Mouse (Mus musculus) CH12.LX (cell line): ENCODE data around the gene Arhgap33. TPM values are rescaled to one million over a fixed set of nuclear protein-coding genes. Genes with fewer than 3 reads are reported as not detected.

Experiments used
- DNase-seq: peaks from one replicate; pipeline ENCODE4 v3.0.0-alpha.2; 2013; ENCODE audit errors: extremely low read depth
- H3K27ac ChIP-seq: 2 replicates; pipeline ENCODE4 v1.5.1; 2012; ENCODE audit warnings: low read depth, mild to moderate bottlenecking, control low read depth, moderate library complexity; ENCODE audit not compliant: insufficient read depth
- H3K27me3 ChIP-seq: replicated peaks from 2 replicates; pipeline ENCODE3; 2012; ENCODE audit warnings: inconsistent platforms
- H3K36me3 ChIP-seq, 2 experiments: replicated peaks in 1 of 2; 2 replicates each; pipeline versions ENCODE3 to v1.6.1; 2012; ENCODE audit warnings: inconsistent platforms in 1 of 2, low read length in 1 of 2, mild to moderate bottlenecking in 1 of 2, mixed read lengths in 1 of 2, moderate library complexity in 1 of 2; ENCODE audit not compliant: control insufficient read depth in 1 of 2, insufficient read depth in 1 of 2
- H3K4me1 ChIP-seq, 2 experiments: 2 replicates each; pipeline ENCODE4 v1.6.1; 2012; ENCODE audit warnings: inconsistent platforms in 1 of 2, moderate library complexity in 1 of 2; ENCODE audit not compliant: insufficient read depth in 2 of 2, control insufficient read depth in 1 of 2
- H3K4me2 ChIP-seq: 2 replicates; pipeline ENCODE4 v1.6.1; 2012; ENCODE audit warnings: low read depth, mild to moderate bottlenecking, control low read depth; ENCODE audit not compliant: poor library complexity, insufficient read depth, severe bottlenecking
- H3K4me3 ChIP-seq, 3 experiments: fragments of 150-350 bp in 1 of 3; sonication (generic) in 1 of 3; replicated peaks in 1 of 3; 2 replicates each; pipeline versions ENCODE3 to v1.5.1; 2011 to 2012; ENCODE audit warnings: low read depth in 2 of 3, low read length in 2 of 3, mild to moderate bottlenecking in 2 of 3, moderate library complexity in 2 of 3, control low read depth in 1 of 3, improper control_type of control experiment in 1 of 3, inconsistent platforms in 1 of 3, mixed read lengths in 1 of 3; ENCODE audit not compliant: poor library complexity in 1 of 3
- H3K79me2 ChIP-seq: replicated peaks from 2 replicates; pipeline ENCODE4 v1.6.1; 2012; ENCODE audit warnings: mild to moderate bottlenecking, moderate library complexity; ENCODE audit not compliant: control insufficient read depth, poor library complexity, insufficient read depth, severe bottlenecking; ENCODE audit errors: extremely low read depth
- H3K9ac ChIP-seq: 2 replicates; pipeline ENCODE4 v1.6.1; 2012; ENCODE audit warnings: low read depth, mild to moderate bottlenecking, control low read depth, moderate library complexity; ENCODE audit not compliant: insufficient read depth
- H3K9me3 ChIP-seq: replicated peaks from 2 replicates; pipeline ENCODE3; 2012; ENCODE audit warnings: low read length, inconsistent platforms, mixed read lengths
- CTCF ChIP-seq, 2 experiments: IDR thresholded peaks in 1 of 2; conservative IDR thresholded peaks in 1 of 2; 2 replicates each; pipeline ENCODE4 v1.5.1; 2011 to 2012; ENCODE audit warnings: low read depth in 2 of 2, low read length in 2 of 2, improper control_type of control experiment in 1 of 2, inconsistent platforms in 1 of 2, mild to moderate bottlenecking in 1 of 2, moderate library complexity in 1 of 2
- EP300 ChIP-seq: IDR thresholded peaks from 2 replicates; pipeline ENCODE4 v1.6.1; 2011; ENCODE audit warnings: low read length, improper control_type of control experiment
- MAX ChIP-seq: IDR thresholded peaks from 2 replicates; pipeline ENCODE4 v1.6.1; 2011; ENCODE audit warnings: low read length, improper control_type of control experiment
- POLR2AphosphoS2 ChIP-seq: IDR thresholded peaks from 2 replicates; pipeline ENCODE4 v1.6.1; 2011; ENCODE audit warnings: low read depth, low read length, improper control_type of control experiment
- RAD21 ChIP-seq: IDR thresholded peaks from 2 replicates; pipeline ENCODE4 v1.6.1; 2011; ENCODE audit warnings: low read depth, mild to moderate bottlenecking, low read length, improper control_type of control experiment, moderate library complexity
- SIN3A ChIP-seq: IDR thresholded peaks from 2 replicates; pipeline ENCODE4 v1.6.1; 2012; ENCODE audit warnings: low read length, improper control_type of control experiment, inconsistent platforms
- SMC3 ChIP-seq: IDR thresholded peaks from 2 replicates; pipeline ENCODE4 v1.6.1; 2011; ENCODE audit warnings: low read depth, low read length, improper control_type of control experiment
- dilution Hi-C: fragments of 300-500 bp; cut with MboI; formaldehyde crosslinking; loops from 2 replicates; pipeline ENCODE4 v1.14.3; 2020; ENCODE audit warnings: low sequenced_read_pairs; ENCODE audit not compliant: extremely low pct_unique_long_range_greater_than_20kb, extremely low pct_ligation_motif_present
- in situ Hi-C: fragments of 300-500 bp; cut with MboI; formaldehyde crosslinking; loops from 3 replicates; pipeline ENCODE4 v1.14.3; 2019; ENCODE audit warnings: low sequenced_read_pairs, low pct_ligation_motif_present, low pct_unique_long_range_greater_than_20kb, mixed read lengths
- polyA plus RNA-seq: library from polyadenylated mRNA; unstranded; fragments of >175 nt; gene quantifications from 2 replicates; pipeline ENCODE4 v1.2.1, GENCODE M21; 2012; ENCODE audit warnings: low read depth; ENCODE audit not compliant: insufficient read length
- total RNA-seq, 2 experiments: library from RNA; depleted of rRNA; stranded (reverse); fragments of 300-350 nt in 1 of 2; fragments of >200 nt in 1 of 2; gene quantifications; 2 replicates each; pipeline ENCODE4 v1.2.3; 2012 to 2014

Gene Arhgap33
- total and polyA plus RNA-seq, 3 experiments, result 0.44 to 9.2 (median 2.8) TPM

DNA sequence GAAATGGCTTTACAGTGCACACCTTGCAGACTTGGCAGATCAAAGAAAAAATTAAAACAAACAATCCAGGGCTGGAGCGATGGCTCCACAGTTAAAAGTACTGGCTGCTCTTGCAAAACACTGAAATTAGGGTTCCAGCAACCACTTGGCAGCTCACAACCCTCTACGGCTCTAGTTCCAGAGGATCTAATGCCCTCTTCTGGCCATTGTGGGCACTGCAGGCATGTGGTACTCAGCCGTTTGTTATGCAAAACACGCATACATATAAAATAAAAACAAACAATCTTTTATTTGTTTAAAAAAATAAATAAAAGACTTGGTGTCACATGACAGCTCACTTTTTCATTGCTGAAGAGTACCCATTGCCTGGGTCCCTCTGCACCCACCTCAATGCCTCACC is 42.1 kb downstream of the Arhgap33 start:
- H3K36me3 ChIP-seq, result no peaks in the 10 kb centered on the region
- no peak overlapping the region for H3K4me3 ChIP-seq
- no peaks in the 10 kb centered on the region; the same call in 1 of the 2 replicates for H3K79me2 ChIP-seq
- no peak overlapping the region for H3K9ac ChIP-seq
- DNase-seq, result peak; percentile 73
- dilution Hi-C loops (no loop called here), in situ Hi-C loops (loop anchor here (10.0 kb wide), 1 partner anchor 48 kb away; the partner anchor contains the start of gene Aplp1)
- no peak overlapping the region for H3K4me2 ChIP-seq
- no peak overlapping the region for H3K27ac ChIP-seq
- H3K4me1 ChIP-seq, result no peaks in the 10 kb centered on the region
- H3K27me3 ChIP-seq, result peaks cover 55% of the 10 kb centered on the region
- peaks cover 11% of the 10 kb centered on the region for H3K9me3 ChIP-seq
- TF ChIP-seq SMC3 (peak; percentile 60), CTCF (conservative IDR thresholded peaks at IDR 0.05 in 1 of 2, IDR thresholded peaks at IDR 0.05 in 1 of 2; ENCODE audit: low read depth in 2 of 2, low read length in 2 of 2) (peak; percentile 76 to 83), POLR2AphosphoS2 (no peak), RAD21 (peak; percentile 52)

DNA sequence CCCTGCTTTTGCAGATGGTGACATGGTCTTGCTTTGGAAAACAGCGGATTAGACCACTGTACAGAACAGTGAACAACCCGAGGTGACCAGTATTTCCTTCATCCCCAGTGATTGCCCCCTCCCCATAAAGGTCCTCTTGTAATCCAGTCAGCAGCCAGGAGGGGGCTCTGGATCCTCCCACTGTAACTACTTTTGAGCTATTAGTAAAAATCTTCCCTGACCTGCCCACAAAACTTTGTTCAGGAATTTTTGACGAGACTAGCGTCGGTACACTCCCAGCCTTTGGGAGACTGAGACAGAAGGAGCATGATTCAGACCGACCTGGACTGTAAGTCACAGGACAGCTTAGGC is 43.9 kb downstream of the Arhgap33 start:
- Histone ChIP-seq H3K4me1 (no peaks in the 10 kb centered on the region), H3K9me3 (peaks cover 14% of the 10 kb centered on the region), H3K79me2 (no peaks in the 10 kb centered on the region; the same call in 1 of the 2 replicates), H3K36me3 (no peaks in the 10 kb centered on the region), H3K4me3 (no peak overlapping the region), H3K9ac (no peak overlapping the region), H3K27ac (no peak overlapping the region), H3K27me3 (peaks cover 69% of the 10 kb centered on the region), H3K4me2 (no peak overlapping the region)
- dilution Hi-C loops, result no loop called here
- no peak for DNase-seq
- in situ Hi-C loops, result loop anchor here (10.0 kb wide), 1 partner anchor 46 kb away; the partner anchor contains the start of gene Aplp1
- peak; percentile 14 for TF ChIP-seq SMC3
- peak in 1 of 2 experiments; percentile 32; a peak in 1 of 4 replicates for TF ChIP-seq CTCF (conservative IDR thresholded peaks at IDR 0.05 in 1 of 2, IDR thresholded peaks at IDR 0.05 in 1 of 2; ENCODE audit: low read depth in 2 of 2, low read length in 2 of 2)
- no peak for TF ChIP-seq MAX

DNA sequence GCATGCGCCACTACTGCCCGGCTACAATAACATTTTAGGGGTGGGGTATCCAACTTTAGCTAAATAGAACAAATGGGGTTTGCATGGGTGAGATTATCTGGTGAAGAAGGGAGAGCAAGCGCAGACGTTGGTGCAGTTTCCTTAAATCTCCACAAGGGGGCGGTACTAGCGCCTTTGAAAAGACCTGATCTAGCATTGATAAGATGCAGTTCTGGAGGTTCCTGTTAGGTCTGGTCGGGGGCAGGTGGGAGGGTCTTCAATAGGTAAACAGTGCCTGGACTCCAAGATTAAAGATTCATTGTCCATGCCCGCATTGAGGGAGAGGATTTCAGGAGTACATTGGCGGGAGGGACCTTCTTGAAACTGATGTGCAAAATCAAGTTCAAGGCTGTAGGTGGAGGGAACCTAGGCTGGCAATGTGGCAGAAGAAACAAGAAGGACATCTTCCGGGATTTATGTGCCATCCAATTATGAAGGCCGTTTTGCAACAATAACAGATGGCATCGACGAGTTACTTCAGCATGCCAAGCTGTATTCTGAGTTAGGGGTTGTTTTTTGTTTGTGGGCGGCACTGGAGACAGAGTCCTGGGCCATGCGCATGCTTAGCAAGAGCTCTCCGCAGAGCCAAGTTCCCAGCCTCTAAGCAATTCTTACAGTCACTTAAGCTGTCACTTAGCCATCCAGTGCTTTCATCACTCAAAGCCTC is 44.5 kb downstream of the Arhgap33 start:
- peak; percentile 67 for DNase-seq
- H3K9ac ChIP-seq, result no peak overlapping the region
- H3K36me3 ChIP-seq, result no peaks in the 10 kb centered on the region
- H3K27me3 ChIP-seq, result peaks cover 72% of the 10 kb centered on the region
- no peak overlapping the region for H3K4me2 ChIP-seq
- in situ Hi-C loops, result loop anchor here (10.0 kb wide), 1 partner anchor 46 kb away; the partner anchor contains the start of gene Aplp1
- no peaks in the 10 kb centered on the region for H3K4me1 ChIP-seq
- dilution Hi-C loops, result no loop called here
- peaks cover 14% of the 10 kb centered on the region for H3K9me3 ChIP-seq
- TF ChIP-seq SIN3A (no peak), SMC3 (peak; percentile 70), EP300 (no peak), RAD21 (peak; percentile 55), CTCF (conservative IDR thresholded peaks at IDR 0.05 in 1 of 2, IDR thresholded peaks at IDR 0.05 in 1 of 2; ENCODE audit: low read depth in 2 of 2, low read length in 2 of 2) (peak; percentile 78 to 85)
- no peaks in the 10 kb centered on the region for H3K79me2 ChIP-seq
- H3K27ac ChIP-seq, result no peak overlapping the region
- H3K4me3 ChIP-seq, result no peak overlapping the region
